Mouse (Mus musculus) forebrain, embryonic 14.5 days (tissue): Measurements from ENCODE around the gene Cnksr1. TPM values are rescaled to one million over a fixed set of nuclear protein-coding genes. Genes with fewer than 3 reads are reported as not detected.

ENCODE experiments used
- ATAC-seq: fragments of 200-750 bp; cut with Nextera tagmentation; 2 replicates; pipeline ENCODE4 v1.8.0; 2017; ENCODE audit warnings: mild to moderate bottlenecking, moderate library complexity
- DNase-seq: peaks from one replicate; pipeline ENCODE4 v3.0.0-alpha.2; 2015; ENCODE audit warnings: low spot score
- H3K27ac ChIP-seq: fragments of 300-500 bp; sonication (generic); 2 replicates; pipeline ENCODE4 v1.5.1; 2014; ENCODE audit warnings: low read depth, mild to moderate bottlenecking, control low read depth, low read length, moderate library complexity
- H3K27me3 ChIP-seq: fragments of 300-500 bp; sonication (generic); replicated peaks from 2 replicates; pipeline ENCODE4 v1.6.1; 2014; ENCODE audit warnings: low read length, control low read depth, mixed read lengths; ENCODE audit not compliant: control insufficient read depth, insufficient read depth
- H3K36me3 ChIP-seq: fragments of 300-500 bp; sonication (generic); 2 replicates; pipeline ENCODE4 v1.6.1; 2014; ENCODE audit warnings: low read length, control low read depth; ENCODE audit not compliant: control insufficient read depth, insufficient read depth
- H3K4me1 ChIP-seq: fragments of 300-500 bp; sonication (generic); 2 replicates; pipeline ENCODE4 v1.6.1; 2014; ENCODE audit warnings: antibody characterized with exemption, low read length, control low read depth; ENCODE audit not compliant: control insufficient read depth, insufficient read depth
- H3K4me2 ChIP-seq: fragments of 300-500 bp; sonication (generic); 2 replicates; pipeline ENCODE4 v1.6.1; 2014; ENCODE audit warnings: mild to moderate bottlenecking, control low read depth, low read length
- H3K4me3 ChIP-seq: fragments of 300-500 bp; sonication (generic); 2 replicates; pipeline ENCODE4 v1.5.1; 2014; ENCODE audit warnings: low read depth, low read length, control low read depth
- H3K9ac ChIP-seq: fragments of 300-500 bp; sonication (generic); 2 replicates; pipeline ENCODE4 v1.6.1; 2014; ENCODE audit warnings: mild to moderate bottlenecking, low read length, control low read depth, moderate library complexity
- H3K9me3 ChIP-seq: fragments of 300-500 bp; sonication (generic); replicated peaks from 2 replicates; pipeline ENCODE4 v1.6.1; 2016; ENCODE audit warnings: low read length, control low read depth, mixed read lengths; ENCODE audit not compliant: control insufficient read depth
- WGBS: fragments of 180-500 bp; shearing (Covaris S2); extraction: QIAGEN DNeasy Blood & Tissue Kit; methylation state at CpG from one replicate; pipeline ENCODE4 v1.1.7; 2014; 5-methylcytosine and 5-hydroxymethylcytosine counted together
- polyA plus RNA-seq: library from polyadenylated mRNA; unstranded; fragments of >200 nt; fragmentation: Nextera tagmentation; extraction: Ambion mirVana; gene quantifications from 2 replicates; pipeline ENCODE4 v1.2.1, GENCODE M21; 2014

Cnksr1 gene
- 0.36 TPM in 1 of 2 replicates, not detected in the other for polyA plus RNA-seq

DNA sequence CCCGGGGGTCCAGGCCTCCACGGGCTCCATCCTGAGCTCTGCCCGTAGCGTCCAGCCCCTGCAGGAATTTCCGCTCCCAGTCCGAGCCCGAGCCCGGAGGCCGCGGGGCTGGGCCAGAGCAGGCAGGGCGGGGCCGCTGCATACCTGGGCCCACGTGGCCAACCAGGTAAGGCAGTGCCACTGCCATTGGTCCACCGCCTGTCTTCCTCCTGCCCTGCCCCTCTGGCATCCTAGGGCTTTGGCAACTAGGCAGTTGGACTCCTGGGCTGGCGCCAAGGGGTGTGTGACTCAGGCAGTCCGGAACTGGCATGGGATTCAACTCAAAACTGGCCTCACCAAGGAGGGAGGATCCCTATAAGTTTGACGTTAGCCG, at the start of gene Cnksr1:
Gene Cnksr1, minus strand, starts transcription at position 121 of the 373 bp plus-strand sequence.
- Histone ChIP-seq H3K9me3 (no peaks in the 10 kb centered on the region), H3K4me3 (no peak within 1 kb of the TSS), H3K9ac (no peak within 1 kb of the TSS), H3K36me3 (no peaks in the 10 kb centered on the region), H3K4me2 (0 out of 2 replicates have a peak within 1 kb of the TSS, but pooled peaks have one; percentile 8), H3K4me1 (no peaks in the 10 kb centered on the region), H3K27me3 (peaks cover 15% of the 10 kb centered on the region), H3K27ac (no peak within 1 kb of the TSS)
- DNase-seq (peak; percentile 25), ATAC-seq (no peak)
- under 1% methylated on average over 18 of the region's 18 CpGs for WGBS

DNA sequence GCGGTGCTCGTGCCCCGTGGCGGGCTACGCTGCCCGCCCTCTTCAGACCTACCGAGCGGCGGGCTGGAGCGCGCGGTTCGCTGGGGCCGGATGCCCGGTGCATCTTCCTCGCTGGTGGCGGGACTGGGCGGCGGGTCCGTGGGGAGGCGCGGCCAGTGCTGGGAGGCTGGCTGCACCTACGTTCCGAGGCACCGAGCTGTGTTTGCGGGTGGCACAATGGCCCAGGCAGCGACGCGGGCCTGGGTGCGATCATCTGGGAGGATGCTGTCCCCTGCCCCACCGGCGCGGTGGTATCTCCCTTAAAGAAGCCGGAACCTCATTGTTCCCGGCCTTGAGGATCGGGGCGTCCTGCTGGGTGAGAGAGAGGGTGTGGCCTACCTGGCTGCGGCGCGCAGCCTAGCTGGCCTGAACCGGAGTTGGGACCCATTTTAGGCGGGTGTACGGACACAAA, 49.4 kb upstream of the Cnksr1 start, which contains the start of gene Pdik1l:
Gene Pdik1l, minus strand, starts transcription at position 321 of the 451 bp plus-strand sequence.
- Histone ChIP-seq H3K27ac (peak within 1 kb of the TSS; percentile 100), H3K9me3 (no peaks in the 10 kb centered on the region), H3K36me3 (peaks cover 18% of the 10 kb centered on the region), H3K27me3 (no peaks in the 10 kb centered on the region), H3K4me2 (peak within 1 kb of the TSS; percentile 86), H3K9ac (peak within 1 kb of the TSS; percentile 99), H3K4me1 (peaks cover 11% of the 10 kb centered on the region), H3K4me3 (peak within 1 kb of the TSS; percentile 96)
- WGBS, result under 1% methylated on average over 43 of the region's 43 CpGs
- ATAC-seq (peak; percentile 82), DNase-seq (peak; percentile 91)

DNA sequence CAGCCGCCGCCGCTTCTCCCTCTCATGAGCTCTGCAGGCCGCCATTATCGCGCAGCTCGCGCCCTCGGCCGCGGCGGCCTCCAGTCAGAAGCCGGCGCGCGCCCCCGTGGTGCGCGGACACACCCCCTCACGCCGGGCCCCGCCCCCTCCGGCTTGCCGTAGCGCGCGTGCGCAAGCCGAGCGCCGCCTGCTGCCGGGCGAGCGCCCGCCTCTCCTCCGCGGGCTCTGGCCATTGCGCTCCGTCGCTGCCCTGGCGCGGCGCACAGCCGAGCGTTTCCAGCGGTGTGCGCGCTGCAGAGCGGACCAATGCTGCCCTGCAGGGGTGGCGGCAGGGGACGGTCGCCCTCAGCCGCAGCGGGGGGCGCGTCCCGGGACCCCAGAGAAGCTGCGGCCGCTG, 49.0 kb upstream of the Cnksr1 start:
- H3K4me1 ChIP-seq, result peaks cover 11% of the 10 kb centered on the region
- H3K4me2 ChIP-seq, result peak overlapping the region; percentile 86
- H3K9me3 ChIP-seq, result no peaks in the 10 kb centered on the region
- peak; percentile 96 for ATAC-seq
- peak overlapping the region; percentile 99 for H3K9ac ChIP-seq
- peak overlapping the region; percentile 100 for H3K27ac ChIP-seq
- peak overlapping the region; percentile 96 for H3K4me3 ChIP-seq
- WGBS, result under 1% methylated on average over 55 of the region's 59 CpGs
- peaks cover 22% of the 10 kb centered on the region for H3K36me3 ChIP-seq
- no peaks in the 10 kb centered on the region for H3K27me3 ChIP-seq
- peak; percentile 96 for DNase-seq

- peak; percentile 22 for DNase-seq
- Histone ChIP-seq H3K27me3 (no peaks in the 10 kb centered on the region), H3K9me3 (no peaks in the 10 kb centered on the region), H3K4me1 (peaks cover 11% of the 10 kb centered on the region), H3K27ac (peak overlapping the region; percentile 100), H3K4me2 (peak overlapping the region; percentile 86), H3K4me3 (peak overlapping the region; percentile 96), H3K36me3 (peaks cover 27% of the 10 kb centered on the region), H3K9ac (peak overlapping the region; percentile 99)
- 3% methylated on average over 59 of the region's 59 CpGs for WGBS
- ATAC-seq, result peak; percentile 65; the same call in 1 of the 2 replicates
Measured at GRCm38 (mm10) chr4:134286226-134287167, 48.3 kb upstream of the Cnksr1 start.

DNA sequence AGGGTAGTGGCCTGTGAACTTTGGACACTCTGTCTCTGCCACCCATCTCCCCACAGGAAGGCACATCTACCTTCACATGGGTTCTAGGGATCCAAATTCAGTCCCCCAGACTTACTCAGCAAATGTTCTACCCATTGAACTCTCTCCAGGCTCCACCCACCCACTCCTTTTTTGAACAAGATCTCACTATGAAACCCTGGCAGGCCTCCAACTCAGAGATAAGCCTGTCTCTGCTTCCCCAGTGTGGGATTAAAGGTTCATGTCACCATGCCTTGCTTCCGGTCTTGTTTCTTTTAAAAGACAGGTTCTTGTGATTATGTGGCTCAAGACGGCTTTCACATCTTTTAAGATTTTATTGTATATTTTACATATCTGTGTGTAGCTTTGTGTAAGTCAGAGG, 46.7 kb upstream of the Cnksr1 start:
- Histone ChIP-seq H3K4me2 (no peak overlapping the region), H3K27me3 (no peaks in the 10 kb centered on the region), H3K4me3 (no peak overlapping the region), H3K27ac (no peak overlapping the region), H3K36me3 (peaks cover 40% of the 10 kb centered on the region), H3K4me1 (peaks cover 11% of the 10 kb centered on the region), H3K9ac (no peak overlapping the region), H3K9me3 (no peaks in the 10 kb centered on the region)
- DNase-seq (no peak), ATAC-seq (no peak)
- WGBS, result 91% methylated on average over 2 of the region's 2 CpGs

DNA sequence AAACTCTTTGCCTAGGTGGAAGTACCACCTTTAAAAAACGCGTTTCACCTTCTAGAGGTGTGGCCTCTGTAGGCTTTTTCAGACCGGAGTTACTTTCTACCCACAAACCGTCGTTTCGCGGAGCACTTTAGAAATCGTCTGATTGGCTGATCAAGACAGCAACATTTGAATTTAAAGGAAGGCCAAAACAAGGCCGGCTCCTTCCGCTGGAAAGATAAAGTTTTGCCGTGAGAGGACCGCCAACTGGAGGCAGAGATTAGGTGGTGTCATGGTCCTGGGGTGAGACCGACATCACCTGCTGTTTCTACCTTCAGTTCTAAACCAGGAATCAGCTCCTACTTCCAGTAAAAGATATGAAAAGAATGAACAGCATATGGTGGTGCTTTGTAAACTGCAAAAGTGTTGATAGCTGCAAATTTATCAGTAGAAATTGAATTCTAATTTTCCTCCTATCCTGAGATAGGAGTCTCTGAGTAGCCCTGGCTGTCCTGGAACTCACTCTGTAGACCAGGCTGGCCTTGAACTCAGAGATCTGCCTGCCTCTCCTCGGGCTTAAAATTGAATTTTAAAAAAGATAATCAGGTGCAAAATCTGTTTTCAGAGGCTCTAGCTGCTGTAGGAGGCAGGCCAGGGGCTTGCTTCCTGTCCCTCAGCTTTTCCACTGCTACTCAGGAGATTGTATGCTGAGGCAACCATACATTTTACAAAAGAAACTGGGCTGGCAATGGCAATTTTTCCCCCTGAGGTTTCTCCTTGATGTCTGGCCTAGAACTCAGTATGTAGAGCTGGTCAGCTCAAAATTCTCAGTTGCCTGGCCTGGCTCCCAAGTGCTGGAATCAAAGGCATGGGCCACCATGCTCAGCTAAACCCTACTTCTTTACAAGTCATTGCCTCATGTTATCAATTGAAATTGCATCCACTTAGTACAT, 35.5 kb upstream of the Cnksr1 start:
- H3K4me1 ChIP-seq, result no peaks in the 10 kb centered on the region
- 6% methylated on average over 14 of the region's 14 CpGs for WGBS
- no peak overlapping the region for H3K4me3 ChIP-seq
- H3K4me2 ChIP-seq, result 0 out of 2 replicates have a peak overlapping the region, but pooled peaks have one; percentile 23
- DNase-seq (no peak), ATAC-seq (no peak)
- H3K27me3 ChIP-seq, result no peaks in the 10 kb centered on the region
- H3K9me3 ChIP-seq, result no peaks in the 10 kb centered on the region
- H3K9ac ChIP-seq, result no peak overlapping the region
- peaks cover 30% of the 10 kb centered on the region for H3K36me3 ChIP-seq
- no peak overlapping the region for H3K27ac ChIP-seq

DNA sequence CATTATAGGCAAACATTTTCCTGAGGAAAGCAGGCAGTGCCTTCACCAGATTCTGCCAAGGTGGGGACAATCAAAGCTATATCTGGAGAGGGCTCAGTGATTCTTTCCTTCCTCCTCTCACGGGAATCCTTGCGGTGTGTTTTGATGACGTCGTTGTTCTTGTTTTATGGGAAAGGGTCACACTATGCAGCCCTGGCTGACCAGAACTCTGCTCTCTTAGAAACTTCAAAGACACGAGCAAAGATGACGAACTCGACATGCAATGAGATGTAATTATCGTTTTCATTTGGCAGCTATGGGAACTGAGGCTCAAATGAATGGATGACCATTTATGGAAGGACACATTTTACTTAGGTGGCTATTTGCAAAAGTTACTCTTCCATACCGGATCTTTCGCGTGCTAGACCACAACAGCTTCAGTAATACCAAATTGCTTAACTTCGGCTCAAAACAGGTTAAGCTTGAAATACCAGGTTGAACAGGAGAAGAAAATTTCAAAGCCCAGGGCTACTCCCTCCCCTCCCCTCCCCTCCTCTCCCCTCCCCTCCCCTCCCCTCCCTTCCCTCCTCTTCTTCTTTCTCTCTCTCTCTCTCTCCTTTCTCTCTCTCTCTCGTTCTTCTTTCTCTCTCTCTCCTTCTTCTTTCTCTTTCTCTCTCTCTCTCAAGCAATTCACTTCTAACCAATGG, 34.7 kb upstream of the Cnksr1 start:
- Histone ChIP-seq H3K9ac (no peak overlapping the region), H3K4me1 (no peaks in the 10 kb centered on the region), H3K27me3 (no peaks in the 10 kb centered on the region), H3K27ac (no peak overlapping the region), H3K4me3 (no peak overlapping the region), H3K9me3 (no peaks in the 10 kb centered on the region), H3K4me2 (0 out of 2 replicates have a peak overlapping the region, but pooled peaks have one; percentile 23), H3K36me3 (peaks cover 22% of the 10 kb centered on the region)
- no peak for DNase-seq
- ATAC-seq, result no peak
- WGBS, result 28% methylated on average over 13 of the region's 13 CpGs

DNA sequence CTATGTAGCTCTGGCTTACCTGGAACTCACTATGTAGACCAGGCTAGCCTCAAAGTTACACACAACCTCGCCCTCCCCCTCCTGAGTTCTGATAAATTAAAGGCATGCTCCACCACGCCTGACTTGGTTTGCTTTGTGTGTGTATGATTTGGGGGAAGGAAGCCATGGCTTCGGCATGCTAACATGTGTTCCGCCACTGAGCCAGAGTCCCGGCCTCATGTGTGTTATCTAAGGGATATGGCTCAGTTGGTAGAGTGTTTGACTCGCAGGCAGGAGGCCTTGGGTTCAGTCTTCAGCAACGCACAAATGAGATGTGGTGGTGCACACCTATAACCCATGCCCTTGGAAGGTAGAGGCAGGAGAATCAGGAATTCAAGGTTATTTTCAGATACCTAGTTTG, 33.8 kb upstream of the Cnksr1 start:
- ATAC-seq (no peak), DNase-seq (no peak)
- no peaks in the 10 kb centered on the region for H3K9me3 ChIP-seq
- H3K4me2 ChIP-seq, result no peak overlapping the region
- peaks cover 13% of the 10 kb centered on the region for H3K36me3 ChIP-seq
- H3K9ac ChIP-seq, result no peak overlapping the region
- no peak overlapping the region for H3K4me3 ChIP-seq
- H3K27me3 ChIP-seq, result no peaks in the 10 kb centered on the region
- no peaks in the 10 kb centered on the region for H3K4me1 ChIP-seq
- no peak overlapping the region for H3K27ac ChIP-seq
- 89% methylated on average over 7 of the region's 7 CpGs for WGBS
